Mouse (Mus musculus) thymus, postnatal 0 days (tissue): ENCODE results near the gene Shb. TPM values are rescaled to one million over a fixed set of nuclear protein-coding genes. Genes with fewer than 3 reads are reported as not detected.

Experiments
- DNase-seq: peaks from one replicate; pipeline ENCODE4 v3.0.0-alpha.2; 2015; ENCODE audit warnings: low spot score
- polyA plus RNA-seq: library from polyadenylated mRNA; unstranded; fragments of >200 nt; fragmentation: Nextera tagmentation; extraction: Ambion mirVana; gene quantifications from 2 replicates; pipeline ENCODE4 v1.2.1, GENCODE M21; 2015

Shb gene
- polyA plus RNA-seq, 1 experiment from 2014 or later = 4.7 TPM

DNA sequence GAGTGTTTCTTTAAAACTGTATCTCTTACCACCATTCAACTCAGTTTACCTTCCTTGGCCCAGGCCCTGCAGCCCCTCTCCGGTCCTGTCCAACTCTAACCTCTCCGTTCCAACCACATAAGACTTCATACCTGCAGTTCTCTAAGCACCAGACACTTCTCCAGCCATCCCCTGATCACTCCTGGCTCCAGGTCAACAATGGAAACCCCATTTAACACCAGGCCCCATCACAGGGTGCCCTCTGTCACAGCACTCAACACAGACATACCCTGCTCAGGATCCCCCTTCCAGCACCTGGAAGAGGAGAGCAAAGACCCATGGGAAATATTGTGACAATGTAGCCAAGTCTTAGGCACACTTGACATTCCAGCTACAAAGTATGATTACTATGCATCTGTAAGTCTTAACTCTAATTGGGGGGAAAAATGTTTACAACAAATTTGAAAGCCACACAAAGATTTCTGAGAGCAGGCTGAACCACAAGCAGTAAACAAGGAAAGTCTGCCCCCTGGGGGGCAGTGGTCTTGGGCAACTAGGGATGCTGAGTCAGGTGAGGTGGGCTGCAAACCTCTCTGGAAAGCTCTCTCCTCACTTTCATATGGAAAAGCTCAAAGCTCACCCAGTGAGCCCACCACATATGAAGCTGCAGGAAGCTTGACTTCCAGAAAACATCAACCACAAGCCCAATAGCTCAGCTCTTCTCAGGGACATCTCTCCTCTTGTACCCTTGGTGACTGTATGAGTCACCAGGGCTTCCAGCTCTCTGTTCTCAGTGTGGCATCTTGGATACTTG lies 4.5 kb downstream of the Shb start:
- DNase-seq = peak; percentile 11

DNA sequence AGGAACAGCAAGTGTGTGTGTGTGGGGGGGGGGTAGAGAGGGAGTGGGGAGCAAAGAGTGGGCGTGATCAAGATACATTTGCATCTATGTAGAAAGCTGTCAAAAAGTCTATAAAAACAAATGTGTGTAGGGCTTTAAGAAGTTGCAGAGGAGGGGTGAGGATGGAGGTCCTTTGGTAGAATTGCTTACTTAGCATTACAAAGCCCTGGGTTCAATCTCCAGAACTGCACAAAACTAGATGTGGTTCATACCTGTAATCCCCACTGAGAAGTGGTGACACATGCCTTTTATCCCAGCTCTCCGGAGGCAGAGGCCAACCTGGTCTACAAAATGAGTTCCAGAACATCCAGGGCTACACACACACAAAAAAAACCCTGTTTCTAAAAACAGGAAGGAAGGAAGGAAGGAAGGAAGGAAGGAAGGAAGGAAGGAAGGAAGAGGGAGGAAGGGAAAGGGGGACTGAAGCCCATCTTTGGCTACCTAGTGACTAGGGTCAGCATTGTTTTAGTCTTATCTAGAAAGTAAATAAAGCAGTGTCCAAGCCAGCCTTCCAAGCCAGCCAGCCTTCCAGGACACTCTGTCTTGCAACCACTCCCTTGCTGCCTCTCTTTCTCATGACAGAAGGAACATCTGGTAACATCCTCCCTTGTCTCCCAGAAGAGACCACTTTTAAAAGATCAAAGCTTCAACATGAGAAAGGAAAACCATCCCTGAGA lies 5.3 kb downstream of the Shb start:
- no peak for DNase-seq

DNA sequence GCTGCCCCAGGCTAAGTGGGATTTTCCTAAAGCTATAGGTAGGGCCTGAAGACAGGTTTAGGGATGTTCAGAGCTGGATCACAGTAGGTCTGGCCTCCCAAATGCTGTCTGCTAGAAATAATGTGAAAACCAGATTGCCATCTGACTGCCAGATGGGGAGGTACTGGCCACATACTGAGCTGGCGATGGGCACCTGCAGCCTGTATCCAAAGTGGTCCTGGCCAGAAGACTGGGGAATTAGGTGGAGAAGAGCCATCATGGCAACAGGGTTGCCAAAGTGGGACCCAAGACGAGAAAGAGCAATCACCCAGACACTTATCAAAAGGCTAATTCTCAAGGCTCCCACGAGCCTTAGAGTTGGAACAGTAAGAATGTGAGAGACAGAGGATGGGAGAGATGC lies 6.1 kb downstream of the Shb start:
- no peak for DNase-seq

DNA sequence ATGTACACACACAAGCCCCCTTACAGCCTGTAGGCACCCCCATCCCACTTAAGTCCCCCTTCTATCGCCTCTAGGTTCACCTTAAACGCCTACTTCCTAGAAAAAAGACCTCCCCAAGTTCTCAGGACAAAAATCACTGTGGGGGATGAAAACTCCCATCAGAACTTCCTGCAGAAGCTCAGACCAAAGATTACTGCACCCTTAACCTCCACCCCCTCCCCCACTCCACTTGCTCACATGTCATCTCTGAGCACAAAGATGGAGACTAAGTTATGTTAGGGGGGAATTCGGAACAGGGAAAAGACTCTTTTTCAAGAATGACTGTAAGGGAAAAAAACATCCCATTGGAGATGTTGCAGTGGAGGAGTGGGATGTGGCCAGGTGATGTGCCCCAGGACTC lies 6.7 kb downstream of the Shb start:
- no peak for DNase-seq

DNA sequence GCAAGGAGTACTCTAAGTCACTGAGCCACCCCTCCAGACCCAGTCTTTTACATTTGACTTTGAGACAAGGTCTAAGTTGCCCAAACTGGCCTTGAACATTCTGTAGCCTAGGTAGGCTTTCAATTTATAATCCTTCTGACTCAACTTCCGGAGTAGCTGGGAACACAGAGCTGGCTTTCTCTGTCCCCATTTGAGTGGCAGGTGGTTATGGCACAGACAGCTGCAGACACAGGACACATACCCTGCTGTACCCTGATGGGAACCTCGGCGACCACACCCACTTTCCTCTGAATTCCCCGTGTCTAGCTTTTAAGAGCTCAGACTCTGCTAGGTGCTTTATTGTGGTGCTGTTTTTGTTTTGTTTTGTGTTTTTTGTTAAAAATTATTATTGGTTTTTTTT lies 7.7 kb downstream of the Shb start:
- DNase-seq = no peak

DNA sequence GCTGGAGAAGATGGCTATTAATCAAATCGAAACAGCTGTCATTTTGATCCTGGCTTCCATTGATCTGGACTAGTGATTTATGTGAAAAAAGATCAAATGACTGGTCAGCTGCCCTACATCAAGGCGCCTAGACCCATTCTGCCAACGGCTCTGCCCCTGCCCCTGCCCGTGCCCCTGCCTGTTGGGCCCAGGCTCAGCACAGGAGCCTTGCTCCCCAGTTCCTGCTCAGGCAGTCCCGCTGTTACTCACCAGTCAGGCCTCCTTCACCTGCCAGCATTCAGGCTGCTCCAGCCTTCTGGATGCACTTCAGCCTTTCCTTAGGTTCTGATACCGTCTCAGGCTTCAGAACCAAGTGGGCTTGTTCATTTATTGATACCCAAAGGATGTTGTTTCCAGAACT lies 8.9 kb downstream of the Shb start:
- DNase-seq = no peak

DNA sequence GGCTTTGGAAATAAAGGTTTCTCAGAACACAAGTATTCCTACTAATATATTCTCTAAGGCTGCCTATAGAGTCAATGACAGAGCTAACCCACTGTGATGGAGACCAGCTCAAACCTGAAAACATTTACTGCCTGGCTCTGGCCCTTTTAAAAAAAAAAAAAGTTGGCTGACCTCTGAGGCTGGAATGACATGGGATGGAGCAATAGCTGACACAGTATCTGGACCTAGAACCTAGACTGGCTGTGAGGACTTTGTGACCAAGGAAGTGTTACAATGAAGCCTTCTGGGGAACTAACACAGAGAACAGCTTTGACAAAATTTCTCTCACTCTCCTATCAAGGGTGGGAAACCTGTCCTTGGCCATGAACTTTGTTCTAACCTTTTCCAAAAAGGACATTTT lies 9.3 kb downstream of the Shb start:
- no peak for DNase-seq

DNA sequence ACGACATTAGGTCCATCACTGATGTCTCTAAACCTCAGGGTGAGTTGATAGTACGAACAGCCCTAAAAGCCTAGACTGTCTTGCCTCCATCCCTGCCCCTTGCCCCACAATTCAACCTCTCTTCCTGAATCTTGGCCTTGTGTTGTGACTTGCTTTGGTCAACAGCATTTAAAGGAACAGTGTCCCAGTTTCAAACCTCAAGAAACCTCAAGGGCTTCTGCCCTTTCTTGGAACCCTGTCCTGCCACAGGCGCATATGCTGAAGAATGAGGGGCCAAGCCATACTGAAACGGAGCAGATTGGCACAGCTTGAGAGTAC lies 9.7 kb downstream of the Shb start:
- no peak for DNase-seq

DNA sequence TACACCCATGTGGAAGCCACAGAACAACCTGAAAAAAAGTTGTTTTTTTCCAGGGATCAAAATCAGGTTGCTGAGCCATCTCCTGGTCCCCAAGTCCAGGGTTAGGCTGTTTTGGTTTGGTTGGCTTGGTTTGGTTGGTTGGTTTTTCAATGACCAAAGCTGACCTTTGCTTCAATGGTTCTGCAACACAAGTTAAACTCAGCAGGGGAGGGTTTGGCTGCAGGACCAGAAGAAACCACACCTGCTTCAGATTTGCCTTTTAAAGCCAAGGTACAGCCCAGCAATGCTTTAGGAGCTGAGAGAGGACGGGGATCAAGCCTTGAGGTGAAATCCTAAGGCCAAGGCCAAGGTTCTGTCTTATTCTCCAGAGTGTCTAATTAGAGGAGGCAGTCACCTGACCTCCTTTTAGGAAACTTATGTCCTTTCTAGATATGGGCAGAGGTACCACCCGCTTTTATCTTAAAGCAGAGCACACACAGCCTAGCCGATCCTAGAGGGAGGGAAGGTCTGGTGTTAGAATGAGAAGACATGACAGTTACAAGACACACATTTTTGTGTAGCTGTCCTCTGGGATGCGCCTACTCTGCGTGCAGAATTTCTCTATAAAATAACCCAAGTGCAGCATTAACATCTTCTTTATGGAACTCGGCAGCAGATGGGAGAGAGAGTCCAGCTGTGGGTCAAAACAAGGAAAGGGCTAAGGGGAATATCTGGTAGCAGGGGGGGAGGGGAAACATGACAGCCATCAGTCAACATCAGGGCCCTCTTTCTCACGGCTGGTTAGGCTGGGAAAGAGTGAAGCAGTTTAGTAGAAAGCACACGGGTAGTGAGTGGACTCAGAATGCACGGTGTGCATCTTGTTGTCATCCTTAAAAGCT lies 10.3 kb downstream of the Shb start:
- no peak for DNase-seq

DNA sequence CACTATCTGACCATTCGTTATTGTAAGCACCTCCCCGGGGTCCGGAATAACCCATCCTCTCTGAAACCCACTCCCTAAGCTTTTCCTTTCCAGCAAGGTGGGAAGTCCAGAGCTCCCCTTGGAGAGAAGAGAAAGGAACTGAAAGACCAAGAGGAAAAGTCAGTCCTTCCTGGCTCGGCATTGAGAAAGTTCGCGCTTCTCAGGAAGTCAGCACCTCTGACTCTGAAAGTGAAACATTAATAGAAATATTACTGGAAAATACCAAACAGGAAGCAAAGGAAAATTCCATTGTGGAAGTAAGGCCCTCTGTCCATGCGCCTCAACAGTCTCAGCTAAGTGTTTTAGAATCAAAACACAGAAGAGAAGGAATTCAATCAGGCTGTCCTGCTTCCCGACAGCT lies 11.9 kb downstream of the Shb start:
- DNase-seq = no peak

DNA sequence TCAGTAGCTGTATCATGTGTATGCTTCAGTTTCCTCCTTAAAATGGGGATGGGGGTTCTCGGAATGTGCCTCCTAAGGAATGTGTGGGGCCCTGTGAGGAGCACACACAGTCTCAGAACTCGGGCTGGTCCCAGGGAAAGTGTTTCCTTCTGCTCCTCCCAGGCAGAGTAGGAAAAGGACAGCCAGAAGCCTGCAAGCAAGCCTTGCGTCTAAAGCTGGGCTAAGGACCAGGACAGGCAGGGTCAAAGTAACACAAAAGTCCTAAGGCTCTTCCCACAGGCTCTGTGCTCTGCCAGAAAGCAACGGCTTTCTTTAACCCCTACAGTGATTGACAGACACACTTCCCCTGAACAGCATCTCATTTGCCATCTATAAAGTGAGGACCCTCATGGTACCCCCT lies 14.9 kb downstream of the Shb start:
- DNase-seq = no peak

DNA sequence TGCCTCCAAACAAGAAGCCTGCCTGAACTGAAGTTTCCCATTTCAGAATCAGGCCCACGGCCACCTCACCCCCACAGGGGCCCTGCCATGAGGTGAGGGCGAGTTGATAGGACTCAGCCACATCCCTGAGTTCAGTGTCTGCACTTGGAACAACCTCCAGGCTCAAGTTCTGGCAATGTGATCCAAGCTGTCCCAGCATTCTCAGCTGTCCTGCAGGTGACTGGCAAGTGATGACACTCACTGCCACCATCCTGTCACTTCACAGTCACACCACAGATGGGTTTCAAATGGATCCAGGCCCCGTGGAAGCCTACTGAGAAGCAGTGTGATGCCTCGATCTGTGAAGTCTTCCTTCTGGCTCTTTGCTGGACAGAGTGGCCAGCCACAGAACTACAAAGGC lies 16.4 kb downstream of the Shb start:
- no peak for DNase-seq

DNA sequence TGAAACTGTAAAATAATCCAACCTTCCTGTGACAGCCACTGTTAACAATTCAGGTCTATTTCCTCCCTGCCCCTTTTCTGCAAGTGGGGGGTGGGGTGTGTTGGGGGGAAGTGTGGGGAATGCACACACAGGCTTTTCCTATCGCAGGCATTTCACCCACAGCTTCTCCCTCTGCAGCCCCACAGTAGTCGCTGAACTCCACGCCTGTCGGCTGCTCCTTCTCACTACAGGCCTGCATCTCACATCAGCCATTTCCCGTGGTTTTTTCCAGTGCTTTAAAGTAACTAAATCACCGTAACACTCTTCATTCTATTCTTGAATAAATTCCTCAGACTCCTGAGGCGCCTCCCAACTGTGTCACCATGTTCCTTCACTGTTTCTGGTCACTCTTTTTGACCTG lies 17.9 kb downstream of the Shb start:
- no peak for DNase-seq

DNA sequence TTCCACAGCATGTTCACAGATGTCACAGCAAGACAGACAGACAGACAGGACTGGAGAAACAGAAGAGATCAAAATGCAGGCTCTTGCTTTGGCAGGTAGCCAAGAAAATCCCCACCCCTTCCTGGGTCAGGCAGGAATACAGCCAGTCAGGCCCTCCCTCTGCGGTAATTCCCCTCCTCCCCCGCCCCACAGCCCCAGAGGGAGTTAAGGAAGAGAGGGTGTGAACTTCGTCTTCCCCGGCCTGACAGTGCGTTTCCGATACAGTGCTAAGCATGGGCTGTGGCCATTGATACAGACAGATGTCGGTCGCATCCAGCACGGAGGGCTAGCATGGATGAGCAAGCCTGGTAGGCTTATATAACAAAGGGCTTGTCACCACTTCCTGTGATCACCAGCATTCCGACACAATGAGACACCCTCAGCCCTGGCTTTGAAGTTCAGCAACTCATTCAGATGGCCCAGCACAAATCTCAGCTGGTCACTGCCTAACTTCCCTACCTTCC lies 18.4 kb downstream of the Shb start:
- DNase-seq = peak; percentile 15

DNA sequence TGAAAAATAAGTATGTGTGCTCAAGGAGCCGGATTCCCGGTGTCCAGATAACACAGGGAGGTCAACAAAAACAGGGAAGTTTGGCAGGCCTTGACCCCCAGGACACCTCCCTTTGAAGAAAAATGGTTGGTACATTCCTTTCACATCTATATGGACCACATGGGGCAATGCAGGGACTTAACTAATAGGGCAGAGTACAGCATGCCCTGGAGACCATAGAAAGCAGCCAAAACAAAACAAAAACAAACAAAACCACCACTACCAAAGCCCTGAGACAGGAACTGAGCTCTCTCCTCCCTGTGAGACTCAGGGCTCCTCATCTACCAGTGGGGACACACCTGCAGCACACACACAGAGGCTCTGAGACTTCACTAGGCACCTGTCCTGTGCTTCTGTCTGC lies 18.9 kb downstream of the Shb start:
- no peak for DNase-seq

DNA sequence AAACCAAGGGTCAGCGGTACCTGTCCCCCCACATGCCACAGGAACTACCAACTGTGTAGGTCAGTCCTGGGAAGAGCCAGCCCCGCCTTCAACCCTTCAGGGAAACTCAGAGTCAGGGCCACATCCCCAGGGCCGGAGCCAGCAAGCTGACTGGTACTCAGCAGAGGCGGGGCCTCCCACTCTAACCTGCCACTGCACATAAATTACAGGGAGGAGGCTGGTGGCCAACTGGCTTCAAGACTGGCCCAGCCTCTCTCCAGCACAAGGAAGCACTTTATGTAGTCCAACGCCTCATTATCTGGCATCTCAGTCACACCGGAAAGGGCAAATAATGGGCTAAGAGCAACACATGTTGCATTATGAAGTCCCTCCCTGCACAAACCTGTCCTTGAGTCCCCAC lies 22.1 kb downstream of the Shb start:
- no peak for DNase-seq

DNA sequence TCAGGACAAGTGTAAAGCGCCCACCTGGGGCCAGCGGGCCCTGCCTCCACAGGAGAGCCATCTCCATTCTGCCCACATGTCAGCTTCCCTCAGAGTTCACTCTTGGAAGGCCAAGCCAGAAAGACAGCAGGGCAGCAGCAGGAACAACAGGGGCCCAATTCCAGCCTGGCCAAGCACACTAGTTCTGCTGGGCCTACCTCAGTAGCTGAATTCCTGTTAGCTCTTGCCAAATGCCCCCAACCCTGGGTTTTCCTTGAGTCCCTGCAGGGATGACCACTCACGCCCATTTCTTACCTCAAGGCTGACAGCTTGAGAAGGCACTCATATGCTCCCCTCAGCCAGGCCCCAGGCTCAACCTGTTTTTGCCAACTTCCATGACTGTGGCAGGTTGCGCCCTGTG lies 22.9 kb downstream of the Shb start:
- DNase-seq = no peak

DNA sequence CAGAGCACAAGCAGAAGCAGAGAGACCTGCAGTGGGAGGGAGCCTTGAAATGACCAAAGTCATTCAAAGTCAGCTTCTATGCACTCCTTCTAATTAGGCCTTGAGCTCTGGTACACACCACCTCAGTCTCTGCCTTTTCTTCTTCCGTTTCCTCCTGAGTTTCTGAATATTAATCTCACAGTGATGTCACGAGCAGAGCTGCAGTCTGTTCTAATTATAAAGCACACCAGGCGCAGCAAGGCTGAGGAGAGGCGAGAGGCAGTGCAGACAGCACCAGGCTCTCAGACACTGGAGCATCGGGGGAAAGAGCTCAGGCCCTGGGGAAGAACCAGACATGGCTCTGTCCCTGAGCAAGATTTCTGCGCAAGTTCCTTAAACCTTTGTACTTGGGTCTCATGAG lies 23.8 kb downstream of the Shb start:
- DNase-seq = no peak

DNA sequence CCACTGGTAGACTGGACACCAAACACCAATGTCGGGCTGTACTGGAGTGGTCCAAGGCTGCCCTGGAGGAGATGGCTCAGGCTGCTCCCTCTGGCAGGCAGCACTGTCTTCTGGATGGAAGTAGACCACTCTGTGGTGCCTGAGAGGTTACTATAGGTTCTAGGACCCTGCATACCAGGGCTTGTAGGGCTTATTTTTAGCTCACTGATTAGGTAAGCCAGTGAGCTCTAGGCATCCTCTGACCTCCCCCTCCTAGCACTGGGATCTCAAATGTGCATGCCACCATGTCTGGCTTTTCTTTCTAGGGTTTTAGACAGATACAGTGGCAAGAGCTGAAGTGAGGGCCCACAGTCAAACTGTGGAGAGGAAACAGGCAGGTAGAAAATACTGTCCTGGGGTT lies 24.8 kb downstream of the Shb start:
- DNase-seq = no peak

DNA sequence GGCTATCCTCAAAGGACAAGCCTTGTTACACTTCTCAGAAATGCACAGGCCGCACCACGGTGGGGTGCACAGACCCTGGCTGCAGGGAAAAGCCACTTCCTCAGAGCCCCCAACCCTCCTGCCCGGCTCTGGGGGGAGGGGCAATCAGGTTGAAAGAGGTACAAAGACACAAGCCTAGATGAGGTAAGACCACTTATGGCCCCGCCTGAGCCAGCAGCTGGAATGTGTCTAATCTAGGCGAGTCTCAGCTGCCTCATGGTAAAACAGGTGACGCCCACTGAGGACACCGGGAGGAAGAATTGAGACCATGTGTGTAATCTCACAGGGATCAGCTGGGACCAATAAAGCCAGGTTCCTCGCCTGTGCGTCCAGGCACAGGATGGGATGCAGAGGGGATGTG lies 25.2 kb downstream of the Shb start:
- DNase-seq = no peak

DNA sequence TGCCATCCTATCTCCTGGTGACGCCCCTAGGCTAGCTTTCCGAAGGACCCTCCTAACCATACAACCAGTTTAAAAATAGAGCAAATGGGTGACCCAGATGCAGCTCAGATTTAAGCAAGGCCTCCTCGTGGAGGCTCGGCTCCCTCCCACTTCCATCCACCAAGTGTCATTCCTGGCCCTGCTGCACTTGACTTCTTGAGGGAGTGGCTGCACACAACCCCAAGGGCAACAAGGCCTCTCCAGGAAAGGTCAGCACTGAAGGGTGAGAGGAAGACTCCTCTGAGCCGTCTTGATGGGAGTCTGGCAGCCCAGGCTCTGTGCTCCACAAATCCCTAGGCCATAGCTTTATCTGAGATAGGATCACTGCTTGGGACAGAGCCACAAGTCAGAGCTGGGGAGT lies 25.7 kb downstream of the Shb start:
- no peak for DNase-seq

DNA sequence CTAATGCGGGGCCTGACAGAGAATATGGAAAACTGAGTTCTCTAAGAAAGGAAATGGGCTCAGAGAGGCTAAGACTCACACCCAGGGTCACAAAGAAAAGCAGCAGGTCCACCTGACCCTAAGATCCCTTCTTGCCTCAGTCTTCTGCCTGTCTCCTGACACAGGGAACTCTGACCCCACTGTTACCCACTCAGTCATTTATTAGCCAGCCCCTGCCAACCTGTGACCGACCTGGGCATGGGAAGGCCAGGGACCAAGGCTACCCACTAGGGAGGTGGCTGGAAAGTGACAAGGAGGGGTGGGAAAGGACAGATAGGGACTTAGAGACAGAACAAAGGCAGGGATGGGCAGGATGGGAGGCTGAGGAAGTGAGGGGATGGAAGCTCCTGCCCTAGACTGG lies 26.6 kb downstream of the Shb start:
- DNase-seq = no peak
